Mouse (Mus musculus) brain, adult 2 months (tissue): Measurements from ENCODE around the gene Dpf1.
A peak's percentile ranks its signal among the peaks of the same experiment; 100 is the strongest.

Source experiments
- DNase-seq: peaks from one replicate; pipeline ENCODE4 v3.0.0; 2011; ENCODE audit warnings: low read depth, low spot score

Gene Dpf1

GRCm38 (mm10) chr7:29309749-29310148 is 6.0 kb downstream of the Dpf1 start:
- DNase-seq, result no peak

DNA sequence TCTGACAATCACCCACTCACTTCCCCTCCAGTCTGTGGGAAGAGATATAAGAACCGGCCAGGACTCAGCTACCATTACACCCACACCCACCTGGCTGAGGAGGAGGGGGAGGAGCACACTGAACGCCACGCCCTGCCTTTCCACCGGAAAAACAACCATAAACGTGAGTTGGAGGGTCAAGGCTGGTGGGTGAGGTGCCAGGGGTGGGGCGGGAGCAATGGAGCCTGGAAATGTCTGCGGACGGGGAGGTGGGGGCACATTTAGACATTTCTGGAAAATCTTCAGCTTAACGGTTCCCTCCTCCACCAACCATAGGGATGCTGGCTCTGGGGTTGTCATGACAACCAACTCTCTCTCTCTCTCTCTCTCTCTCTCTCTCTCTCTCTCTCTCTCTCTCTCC is 9.3 kb downstream of the Dpf1 start:
- DNase-seq, result peak; percentile 82

DNA sequence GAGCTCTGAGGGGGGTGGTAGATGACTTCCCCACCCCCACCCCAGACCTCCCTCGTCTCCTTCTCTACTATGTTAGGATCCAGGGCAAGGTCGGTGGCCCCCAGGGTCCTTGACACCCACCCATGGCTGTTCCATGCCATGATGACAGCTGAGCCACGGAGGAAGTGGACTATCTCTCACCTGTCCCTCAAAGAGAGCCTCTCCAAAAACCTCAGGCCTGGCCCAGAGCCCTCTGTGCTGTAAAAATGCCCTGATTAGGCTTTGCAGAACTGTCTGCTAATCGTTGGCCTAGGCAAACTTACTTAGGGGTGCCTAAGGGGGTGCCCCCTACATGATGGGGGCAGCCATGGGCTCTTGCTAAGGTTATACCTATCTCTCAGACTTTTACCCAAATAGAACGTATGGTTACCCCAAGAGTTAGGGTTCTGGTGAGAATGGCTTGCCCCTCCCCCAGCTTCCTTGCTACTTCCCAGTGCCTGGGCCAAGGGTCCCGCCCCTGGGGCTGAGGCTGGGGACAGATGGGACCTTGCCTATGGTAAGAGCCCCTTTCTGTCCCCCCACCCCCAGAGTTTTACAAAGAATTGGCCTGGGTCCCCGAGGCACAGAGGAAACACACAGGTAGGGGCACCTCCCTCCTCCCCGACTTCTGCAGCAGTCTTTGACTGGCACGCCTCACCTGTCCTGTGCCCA is 10.0 kb downstream of the Dpf1 start:
- no peak for DNase-seq

GRCm38 (mm10) chr7:29314844-29315628 is 11.3 kb downstream of the Dpf1 start:
- DNase-seq, result peak; percentile 89

- DNase-seq, result peak; percentile 90
These were observed 12.5 kb downstream of the Dpf1 start for GRCm38 (mm10) chr7:29316137-29316734.

DNA sequence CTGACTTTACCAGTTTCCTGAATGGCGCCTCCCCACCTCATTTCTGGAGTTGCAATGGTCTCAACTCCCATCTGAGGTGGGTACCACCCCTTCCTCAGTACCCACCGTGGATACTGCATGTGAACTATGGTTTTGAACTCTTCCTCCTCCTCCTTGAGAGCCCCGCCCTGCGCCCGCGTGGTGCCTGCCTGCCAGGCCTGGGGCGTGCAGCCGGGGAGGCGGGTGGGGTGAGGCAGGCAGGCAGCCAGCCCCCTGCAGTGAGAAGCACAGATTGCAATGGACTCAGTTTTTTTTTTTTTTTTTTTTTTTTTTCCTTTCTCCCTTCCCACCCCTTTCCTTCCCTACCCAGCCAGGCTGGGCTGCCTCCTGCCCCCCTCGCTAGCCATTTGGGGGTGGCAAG is 13.2 kb downstream of the Dpf1 start:
- DNase-seq, result peak; percentile 88

DNA sequence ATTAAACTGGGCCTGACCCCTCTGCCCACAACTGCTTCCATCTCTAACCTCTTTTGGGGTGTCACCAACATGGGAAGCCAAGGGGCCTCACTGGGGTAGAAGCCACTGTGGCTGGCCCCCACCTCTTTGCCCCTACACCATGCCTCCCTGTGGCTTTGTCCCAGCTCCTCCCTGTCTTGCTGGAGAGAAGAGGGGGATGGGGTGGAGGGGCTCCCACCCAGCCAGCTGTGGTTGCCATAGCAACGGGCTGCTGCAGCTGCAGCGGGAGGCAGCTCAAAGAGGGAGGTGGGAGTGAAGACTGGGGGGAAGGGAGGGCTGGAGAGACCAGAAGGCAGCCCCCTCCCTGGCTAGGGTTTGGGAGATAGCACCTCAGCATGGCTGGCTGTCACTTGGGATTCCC is 13.8 kb downstream of the Dpf1 start:
- peak; percentile 84 for DNase-seq

GRCm38 (mm10) chr7:29318115-29318911 is 14.6 kb downstream of the Dpf1 start:
- peak; percentile 84 for DNase-seq

GRCm38 (mm10) chr7:29319337-29320307 is 15.9 kb downstream of the Dpf1 start:
- DNase-seq, result peak; percentile 56

GRCm38 (mm10) chr7:29327087-29327486 is 23.3 kb downstream of the Dpf1 start:
- peak; percentile 64 for DNase-seq

GRCm38 (mm10) chr7:29328984-29329383 is 25.2 kb downstream of the Dpf1 start:
- DNase-seq, result peak; percentile 54

DNA sequence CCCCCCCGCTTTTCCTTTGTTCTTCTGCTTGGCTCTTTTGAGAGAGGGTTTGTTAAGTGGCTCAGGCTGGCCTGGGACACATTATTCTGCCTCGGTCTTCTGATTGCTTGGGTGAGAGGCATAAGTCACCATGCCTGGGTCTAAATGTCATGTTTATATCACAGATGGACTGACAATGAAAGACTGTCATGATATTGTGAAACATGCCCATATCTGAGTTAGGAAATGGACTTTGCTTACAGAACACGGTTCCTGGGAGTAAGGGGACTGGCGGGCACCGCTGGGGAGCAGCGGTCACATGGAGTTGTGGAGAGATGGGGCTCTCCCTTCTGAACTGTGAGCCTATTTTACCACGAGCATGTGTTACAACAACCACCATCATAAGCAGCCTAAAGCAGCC is 30.4 kb downstream of the Dpf1 start:
- no peak for DNase-seq

DNA sequence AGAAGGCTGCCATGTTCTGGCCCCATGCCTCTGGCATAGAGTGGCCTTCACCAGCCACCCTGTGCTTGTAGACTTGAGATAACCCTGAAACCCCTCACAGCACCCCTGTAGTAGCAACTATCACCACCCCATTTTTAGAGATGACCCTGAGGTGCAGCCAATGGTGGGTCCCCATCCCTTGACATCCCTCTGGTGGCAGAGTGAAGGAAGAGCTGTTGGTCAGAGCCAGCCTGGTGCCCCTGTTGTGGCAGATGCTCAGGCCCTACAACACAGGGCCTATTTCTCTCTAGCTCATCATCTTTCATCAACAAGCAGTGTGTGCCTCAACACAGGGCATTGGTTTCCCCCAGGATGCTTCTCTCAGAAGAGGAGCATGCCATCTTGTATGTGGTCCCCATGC is 31.5 kb downstream of the Dpf1 start:
- no peak for DNase-seq

GRCm38 (mm10) chr7:29335841-29336671 is 32.3 kb downstream of the Dpf1 start:
- no peak for DNase-seq

GRCm38 (mm10) chr7:29336795-29337319 is 33.1 kb downstream of the Dpf1 start:
- DNase-seq, result no peak

DNA sequence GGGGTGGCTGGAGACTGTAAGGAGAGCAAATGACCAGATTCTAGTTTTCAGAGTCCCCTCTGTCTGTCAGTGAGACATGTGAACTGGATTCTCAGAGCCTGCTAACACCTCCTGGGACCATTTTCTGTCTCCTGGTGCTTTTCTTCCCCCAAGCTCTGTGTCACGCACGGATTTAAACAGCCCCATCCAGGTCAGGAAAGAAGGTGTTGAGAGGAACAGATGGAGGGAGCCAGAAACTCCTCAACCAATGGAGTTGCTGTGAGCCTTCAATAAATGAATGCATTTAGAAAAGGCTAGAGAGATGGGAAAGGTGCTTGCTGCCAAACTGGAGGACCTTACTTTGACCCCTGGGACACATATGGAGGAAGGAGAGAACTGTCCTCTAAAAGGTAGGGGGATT is 34.0 kb downstream of the Dpf1 start:
- peak; percentile 66 for DNase-seq

DNA sequence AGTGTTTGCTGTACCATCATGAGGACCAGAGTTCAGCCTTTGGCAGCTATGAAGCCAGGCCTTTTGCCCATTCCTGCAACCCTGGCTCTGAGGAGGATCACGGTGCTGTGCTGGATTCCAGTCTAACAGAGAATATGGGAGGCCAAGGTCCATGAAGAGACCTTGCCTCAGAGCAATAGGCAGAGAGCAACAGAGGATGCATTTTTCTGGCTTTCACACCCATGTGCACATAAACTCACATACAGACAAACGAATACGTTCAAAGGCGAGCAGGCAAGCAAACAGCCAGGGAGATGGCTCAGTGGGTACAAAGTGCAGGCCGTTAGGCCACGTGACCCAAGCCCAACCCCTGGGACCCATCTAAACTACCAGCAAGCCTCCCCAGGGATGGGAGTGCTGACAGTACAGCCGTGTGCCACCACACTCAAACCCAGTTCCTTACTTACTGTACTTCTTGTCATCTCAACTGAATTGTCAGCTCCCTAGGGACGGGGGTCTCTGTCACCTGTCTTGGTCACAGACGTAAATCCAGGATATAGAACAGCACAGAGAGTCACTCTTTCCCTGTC is 34.7 kb downstream of the Dpf1 start:
- DNase-seq, result no peak

DNA sequence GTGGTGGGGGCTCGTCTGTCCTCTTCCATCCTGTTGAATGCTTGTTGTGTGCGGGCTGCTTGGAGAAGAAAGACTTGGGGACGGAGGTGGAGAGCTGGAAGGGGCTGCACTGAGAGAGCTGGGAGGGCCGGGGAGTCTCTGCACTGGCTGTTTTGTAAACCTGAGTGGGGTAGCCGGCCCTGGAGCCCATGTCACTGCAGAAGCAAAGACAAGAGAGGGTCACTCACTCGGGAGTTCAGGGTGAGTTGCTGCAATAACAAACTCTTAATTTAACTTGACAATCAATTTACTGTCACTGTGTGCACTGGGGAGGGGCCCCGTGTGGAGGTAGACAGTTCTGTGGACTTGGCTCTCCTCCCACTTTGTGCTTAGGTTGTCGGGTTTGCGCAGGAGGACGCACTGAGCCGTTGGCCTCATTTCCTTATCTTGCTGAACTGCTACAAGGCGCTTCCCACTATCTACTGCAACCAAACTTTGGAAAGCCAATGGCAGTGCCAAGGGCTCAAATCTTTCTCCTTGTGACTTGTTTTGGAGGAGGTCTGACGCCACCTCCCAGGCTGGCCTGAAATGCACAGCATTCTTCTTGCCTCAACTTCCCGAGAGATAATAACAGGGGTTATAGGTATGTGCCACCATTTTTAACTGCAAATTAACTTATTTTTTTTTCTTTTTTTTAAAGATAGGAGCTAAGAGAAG is 35.4 kb downstream of the Dpf1 start:
- DNase-seq, result peak; percentile 31

DNA sequence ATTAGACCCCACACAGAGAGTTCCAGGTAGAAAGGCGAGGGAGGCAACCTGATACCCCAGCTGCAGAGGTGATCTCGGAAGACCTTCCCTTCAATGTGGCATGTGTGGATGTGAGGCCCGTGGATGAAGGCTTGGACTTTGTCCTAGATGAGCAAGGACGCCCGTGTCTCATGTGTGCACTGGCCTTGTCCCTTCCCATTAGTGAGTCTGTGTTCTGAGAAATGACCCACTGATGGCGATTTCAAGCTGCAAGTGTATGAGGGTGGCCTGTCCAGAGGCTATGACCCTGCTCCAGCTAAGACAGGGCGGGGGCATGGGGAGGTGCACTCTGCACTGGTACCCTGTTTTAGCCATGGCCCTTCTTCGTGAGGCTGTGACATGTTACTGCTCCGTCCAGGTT is 36.5 kb downstream of the Dpf1 start:
- DNase-seq, result no peak
